Mouse (Mus musculus) bone marrow macrophage, adult 2 months (primary cell): ENCODE results near the gene Pum2.

Experiments
- CTCF ChIP-seq: IDR thresholded peaks from 2 replicates; pipeline ENCODE4 v1.5.1; 2012; ENCODE audit warnings: low read depth, mild to moderate bottlenecking, low read length, moderate library complexity
- POLR2A ChIP-seq: IDR thresholded peaks from 2 replicates; pipeline ENCODE4 v1.6.1; 2012; ENCODE audit warnings: mild to moderate bottlenecking, low read depth, low read length, borderline replicate concordance

DNA sequence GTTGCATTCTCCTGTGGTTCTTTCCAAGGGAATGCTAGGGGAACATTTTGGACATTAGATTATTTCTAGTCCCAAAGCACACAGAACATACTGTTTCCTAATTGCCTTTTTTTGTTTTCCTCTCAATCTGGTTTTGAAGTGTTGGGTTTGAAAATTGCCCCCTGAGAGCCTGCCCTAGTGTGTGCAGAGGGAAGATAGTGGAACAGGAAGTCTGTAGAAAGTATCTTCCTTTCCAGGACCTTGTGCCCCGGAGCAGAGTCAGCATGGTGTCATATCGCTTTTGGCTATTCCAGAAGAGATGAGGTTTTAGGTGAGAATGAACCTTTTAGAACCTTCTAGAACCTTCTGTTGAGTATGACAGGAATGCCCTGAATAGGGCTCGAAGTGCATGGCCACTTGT lies 102.8 kb downstream of the Pum2 start:
- TF ChIP-seq CTCF (no peak), POLR2A (no peak)
